ENCODE assay signal across 25 mouse cellular contexts in genomic region chr11:77663639-77664038, GRCm38 (mm10). TPM values are rescaled to one million over a fixed set of nuclear protein-coding genes. Genes with fewer than 3 reads are reported as not detected.
DNase-seq lines count a peak whose midpoint lies in the region; ATAC-seq and TF ChIP-seq lines count a peak whose summit lies in the region.
"Had no signal": no experiment of that assay in that cellular context is flagged by ENCODE, and none has a peak within 500 bp of the region (broad histone marks: within the 10 kb centered on the region; RNA-seq: fewer than 3 reads in every experiment).

No protein-coding gene starts in this region.

- no peaks in the 10 kb centered on the region for H3K36me3 ChIP-seq in intestine, postnatal 0 days (ENCODE audit: control insufficient read depth, insufficient read depth)
- H3K36me3 ChIP-seq in intestine, embryonic 16.5 days (ENCODE audit: control insufficient read depth, insufficient read depth, low read length), result no peaks in the 10 kb centered on the region
- H3K36me3 ChIP-seq in liver, adult 2 months (ENCODE audit: control insufficient read depth, insufficient read depth, low read length), result no peaks in the 10 kb centered on the region
- H3K36me3 ChIP-seq in liver, postnatal 0 days (replicated peaks; ENCODE audit: insufficient read depth, low read length), result no peaks in the 10 kb centered on the region
- H3K36me3 ChIP-seq: embryonic facial prominence, embryonic 10.5 days; embryonic facial prominence, embryonic 12.5 days; forebrain, embryonic 15.5 days; G1E had no signal

- no peak for TF ChIP-seq POLR2A in liver, adult 2 months (IDR thresholded peaks at IDR 0.05; ENCODE audit: extremely low read depth, insufficient read depth, low read length)

- no peak for TF ChIP-seq CTCF in intestine, postnatal 0 days (IDR thresholded peaks at IDR 0.05; ENCODE audit: low read depth)
- TF ChIP-seq CTCF in liver, adult 2 months (IDR thresholded peaks at IDR 0.05; ENCODE audit: low read depth, low read length), result no peak
- TF ChIP-seq CTCF in liver, postnatal 0 days (IDR thresholded peaks at IDR 0.05; ENCODE audit: low read depth), result no peak

- H3K4me1 ChIP-seq in intestine, postnatal 0 days (replicated peaks; ENCODE audit: control insufficient read depth, insufficient read depth, low read length), result no peaks in the 10 kb centered on the region
- no peaks in the 10 kb centered on the region for H3K4me1 ChIP-seq in intestine, embryonic 16.5 days (ENCODE audit: control insufficient read depth, insufficient read depth, low read length)
- H3K4me1 ChIP-seq in liver, adult 2 months (ENCODE audit: control insufficient read depth, insufficient read depth, low read length), result no peaks in the 10 kb centered on the region; the same call in 1 of the 2 replicates
- no peaks in the 10 kb centered on the region for H3K4me1 ChIP-seq in liver, postnatal 0 days (ENCODE audit: insufficient read depth)
- H3K4me1 ChIP-seq: embryonic facial prominence, embryonic 10.5 days; embryonic facial prominence, embryonic 12.5 days; forebrain, embryonic 13.5 days; forebrain, embryonic 15.5 days had no signal

- WGBS in intestine, postnatal 0 days, result 40% methylated on average over 6 of the region's 6 CpGs
- 62% methylated on average over 6 of the region's 6 CpGs for WGBS in intestine, embryonic 16.5 days
- 55% methylated on average over 6 of the region's 6 CpGs for WGBS in liver, adult 2 months
- WGBS in liver, postnatal 0 days (ENCODE audit: insufficient replicate concordance), result 75% methylated on average over 6 of the region's 6 CpGs

- no peaks in the 10 kb centered on the region for H3K79me2 ChIP-seq in liver, adult 2 months (ENCODE audit: control insufficient read depth, insufficient read depth, low read length)

- H3K4me3 ChIP-seq in intestine, postnatal 0 days (ENCODE audit: low read depth, low read length), result no peak overlapping the region
- no peak overlapping the region for H3K4me3 ChIP-seq in intestine, embryonic 16.5 days (ENCODE audit: low read length)
- no peak overlapping the region for H3K4me3 ChIP-seq in liver, adult 2 months (ENCODE audit: insufficient read depth, low read depth, low read length)
- no peak overlapping the region for H3K4me3 ChIP-seq in liver, postnatal 0 days (ENCODE audit: low read depth, low read length)
- H3K4me3 ChIP-seq: embryonic facial prominence, embryonic 10.5 days; embryonic facial prominence, embryonic 12.5 days; forebrain, embryonic 13.5 days; forebrain, embryonic 15.5 days had no signal

- H3K27me3 ChIP-seq in intestine, postnatal 0 days (replicated peaks; ENCODE audit: control insufficient read depth, insufficient read depth, low read length), result no peaks in the 10 kb centered on the region
- no peaks in the 10 kb centered on the region for H3K27me3 ChIP-seq in intestine, embryonic 16.5 days (replicated peaks; ENCODE audit: control insufficient read depth, insufficient read depth, low read length)
- H3K27me3 ChIP-seq in liver, adult 2 months (ENCODE audit: control insufficient read depth, insufficient read depth, low read length), result no peaks in the 10 kb centered on the region
- no peaks in the 10 kb centered on the region for H3K27me3 ChIP-seq in liver, postnatal 0 days (ENCODE audit: insufficient read depth, low read length)
- H3K27me3 ChIP-seq: CH12.LX; embryonic facial prominence, embryonic 12.5 days; forebrain, embryonic 13.5 days; forebrain, embryonic 15.5 days; Patski had no signal

- peak; percentile 60 for ATAC-seq in intestine, postnatal 0 days
- no peak for ATAC-seq in intestine, embryonic 16.5 days
- ATAC-seq in liver, postnatal 0 days, result no peak
- ATAC-seq: activated CD4-positive, CD25-positive, alpha-beta regulatory T cell, adult 4 months; CD4-positive, CD25-positive, alpha-beta regulatory T cell, adult 4 months; forebrain, embryonic 13.5 days; forebrain, embryonic 15.5 days; Patski had no signal

- no peak for TF ChIP-seq EP300 in liver, postnatal 0 days (IDR thresholded peaks at IDR 0.05; ENCODE audit: low read depth)

- no peak overlapping the region for H3K27ac ChIP-seq in intestine, postnatal 0 days (ENCODE audit: low read depth, low read length)
- no peak overlapping the region for H3K27ac ChIP-seq in intestine, embryonic 16.5 days (ENCODE audit: low read length)
- no peak overlapping the region for H3K27ac ChIP-seq in liver, adult 2 months (replicated peaks; ENCODE audit: insufficient read depth, low read depth, low read length)
- H3K27ac ChIP-seq in liver, postnatal 0 days (ENCODE audit: low read depth), result no peak overlapping the region
- H3K27ac ChIP-seq: embryonic facial prominence, embryonic 10.5 days; embryonic facial prominence, embryonic 12.5 days; forebrain, embryonic 13.5 days; forebrain, embryonic 15.5 days had no signal

- H3K4me2 ChIP-seq in intestine, postnatal 0 days (replicated peaks; ENCODE audit: low read depth), result no peak overlapping the region
- no peak overlapping the region for H3K4me2 ChIP-seq in intestine, embryonic 16.5 days (ENCODE audit: low read depth, low read length)
- no peak overlapping the region for H3K4me2 ChIP-seq in liver, postnatal 0 days (ENCODE audit: low read depth, low read length)
- H3K4me2 ChIP-seq: embryonic facial prominence, embryonic 12.5 days; forebrain, embryonic 13.5 days; forebrain, embryonic 15.5 days had no signal

- H3K9me3 ChIP-seq in intestine, postnatal 0 days (ENCODE audit: control insufficient read depth), result no peaks in the 10 kb centered on the region
- no peaks in the 10 kb centered on the region; the same call in 1 of the 2 replicates for H3K9me3 ChIP-seq in intestine, embryonic 16.5 days (ENCODE audit: control insufficient read depth, low read length)
- no peaks in the 10 kb centered on the region for H3K9me3 ChIP-seq in liver, postnatal 0 days (ENCODE audit: low read length)
- H3K9me3 ChIP-seq: embryonic facial prominence, embryonic 10.5 days; embryonic facial prominence, embryonic 12.5 days; forebrain, embryonic 15.5 days had no signal

- no peak overlapping the region for H3K9ac ChIP-seq in intestine, postnatal 0 days (ENCODE audit: low read depth, low read length)
- no peak overlapping the region for H3K9ac ChIP-seq in intestine, embryonic 16.5 days (ENCODE audit: low read depth, low read length)
- H3K9ac ChIP-seq in liver, adult 2 months (ENCODE audit: low read depth, low read length), result no peak overlapping the region
- no peak overlapping the region for H3K9ac ChIP-seq in liver, postnatal 0 days (replicated peaks)
- H3K9ac ChIP-seq: embryonic facial prominence, embryonic 12.5 days; forebrain, embryonic 13.5 days; forebrain, embryonic 15.5 days had no signal

- peak; percentile 78 for DNase-seq in liver, adult 2 months (ENCODE audit: extremely low read depth, low read depth, low spot score)
- no peak for DNase-seq in liver, postnatal 0 days
- DNase-seq in brain, adult 2 months (ENCODE audit: low read depth, low spot score), result peak; percentile 30
- peak; percentile 11 for DNase-seq in telencephalon, adult 2 months (ENCODE audit: low read depth, low spot score)
- DNase-seq in yolk sac, embryonic 10.5 days (ENCODE audit: low spot score), result no peak
- DNase-seq: adrenal gland, adult 8-10 months; adrenal gland, postnatal 14 days; adrenal gland, postnatal 36 days; B cell, adult 2 months; cerebellum, adult 11-12 months; cerebellum, adult 2 months; cerebellum, adult 9-10 months; cerebellum, postnatal 10 days; cerebellum, postnatal 25 days had no signal

RNA-seq across cellular contexts. Expression of gene Nufip2, which starts 22.3 kb away (rescaled TPM):
- 4.6 and 7.2 TPM in 2 replicates for polyA plus RNA-seq in intestine, postnatal 0 days (2015; fragmentation: Nextera tagmentation; extraction: Ambion mirVana)
- polyA plus RNA-seq in intestine, embryonic 16.5 days (2015; fragmentation: Nextera tagmentation; extraction: Ambion mirVana), result 3.8 and 4.0 TPM in 2 replicates
- total RNA-seq in liver, adult 2 months (2014; rRNA removed), result 21.7 and 25.0 TPM in 2 replicates
- 5.4 and 8.3 TPM in 2 replicates for polyA plus RNA-seq in liver, adult 2 months (2012; rRNA removed)
- 2.0 and 2.4 TPM in 2 replicates for polyA plus RNA-seq in liver, postnatal 0 days (2015; fragmentation: Nextera tagmentation; extraction: Ambion mirVana)

RNA-seq across cellular contexts. Expression of gene Taok1, which starts 56.0 kb away (rescaled TPM):
- 8.6 and 9.3 TPM in 2 replicates for polyA plus RNA-seq in intestine, postnatal 0 days (2015; fragmentation: Nextera tagmentation; extraction: Ambion mirVana)
- polyA plus RNA-seq in intestine, embryonic 16.5 days (2015; fragmentation: Nextera tagmentation; extraction: Ambion mirVana), result 9.2 and 9.8 TPM in 2 replicates
- total RNA-seq in liver, adult 2 months (2014; rRNA removed), result 23.0 and 24.6 TPM in 2 replicates
- 2.5 and 2.6 TPM in 2 replicates for polyA plus RNA-seq in liver, adult 2 months (2012; rRNA removed)
- 4.8 and 5.0 TPM in 2 replicates for polyA plus RNA-seq in liver, postnatal 0 days (2015; fragmentation: Nextera tagmentation; extraction: Ambion mirVana)

Comparison
In these comparisons a context has a peak if more than half of its experiments do, and no peak if none do; other contexts are left out.
1. DNase-seq: peak in liver, adult 2 months (single experiment), brain, adult 2 months (single experiment) and telencephalon, adult 2 months (single experiment); none in liver, postnatal 0 days (single experiment) and yolk sac, embryonic 10.5 days (single experiment).